Mouse (Mus musculus) frontal cortex, postnatal 25 days (tissue): ENCODE measurements around the gene Pdcd11.

Source experiments
- DNase-seq, 2 experiments: peaks; one replicate each; pipeline ENCODE4 v3.0.0; 2022; ENCODE audit warnings: low spot score in 2 of 2

The Pdcd11 gene

GRCm38 (mm10) chr19:47090550-47091156 is at the start of gene Pdcd11, which contains the start of gene Usmg5:
Gene Pdcd11 (plus strand): TSS chr19:47090768.
Gene Usmg5 (minus strand): TSS chr19:47090647.
- DNase-seq, result peak; percentile 91 to 94

- no peak for DNase-seq
Measured at GRCm38 (mm10) chr19:47043608-47044007, 47.0 kb upstream of the Pdcd11 start.

GRCm38 (mm10) chr19:47046343-47046742 is 44.2 kb upstream of the Pdcd11 start:
- DNase-seq, result no peak

- no peak for DNase-seq
Measured at GRCm38 (mm10) chr19:47047236-47047833, 43.2 kb upstream of the Pdcd11 start.

- DNase-seq, result no peak
Measured at GRCm38 (mm10) chr19:47049061-47049460, 41.5 kb upstream of the Pdcd11 start.

- DNase-seq, result no peak
Measured at GRCm38 (mm10) chr19:47049840-47050239, 40.7 kb upstream of the Pdcd11 start.

- DNase-seq, result peak; percentile 53 to 74
Measured at GRCm38 (mm10) chr19:47050271-47051032, 40.1 kb upstream of the Pdcd11 start, which contains the start of gene Pcgf6. Gene Pcgf6 (minus strand): TSS chr19:47050906.

- no peak for DNase-seq
Measured at GRCm38 (mm10) chr19:47052927-47053326, 37.6 kb upstream of the Pdcd11 start.

GRCm38 (mm10) chr19:47053471-47053870 is 37.1 kb upstream of the Pdcd11 start:
- DNase-seq, result no peak

GRCm38 (mm10) chr19:47057684-47058083 is 32.9 kb upstream of the Pdcd11 start:
- no peak for DNase-seq

GRCm38 (mm10) chr19:47065860-47066259 is 24.7 kb upstream of the Pdcd11 start:
- DNase-seq, result no peak

GRCm38 (mm10) chr19:47067096-47067882 is 23.3 kb upstream of the Pdcd11 start, which contains the start of gene Taf5:
Gene Taf5 (plus strand): TSS chr19:47067746.
- peak; percentile 89 to 95 for DNase-seq

- peak; percentile 57 to 75 for DNase-seq
Measured at GRCm38 (mm10) chr19:47067924-47068611, 22.5 kb upstream of the Pdcd11 start.

- no peak for DNase-seq
Measured at GRCm38 (mm10) chr19:47088226-47088625, 2.3 kb upstream of the Pdcd11 start.

GRCm38 (mm10) chr19:47089718-47090525 is 646 bp upstream of the Pdcd11 start:
- peak in 1 of 2 experiments; percentile 6 for DNase-seq

- DNase-seq, result no peak
Measured at GRCm38 (mm10) chr19:47101080-47101479, 10.5 kb downstream of the Pdcd11 start.

- DNase-seq, result no peak
Measured at GRCm38 (mm10) chr19:47104641-47105271, 14.2 kb downstream of the Pdcd11 start.

GRCm38 (mm10) chr19:47118634-47119033 is 28.1 kb downstream of the Pdcd11 start:
- DNase-seq, result no peak

- no peak for DNase-seq
Measured at GRCm38 (mm10) chr19:47121054-47121453, 30.5 kb downstream of the Pdcd11 start.

- DNase-seq, result no peak
Measured at GRCm38 (mm10) chr19:47122802-47123201, 32.2 kb downstream of the Pdcd11 start.
